Mouse (Mus musculus) ES-Bruce4 (cell line): ENCODE measurements at regions not wholly inside any gene's neighbourhood (a gene's known extent, or its start where the extent isn't known, plus 50 kb on each side); places are given as distances from the start of the nearest gene placed in this dataset.

Source experiments
- H3K27ac ChIP-seq: 2 replicates; pipeline ENCODE4 v1.5.1; 2012; ENCODE audit warnings: low read length, inconsistent platforms; ENCODE audit not compliant: insufficient read depth
- H3K27me3 ChIP-seq: 2 replicates; pipeline ENCODE4 v1.6.1; 2012; ENCODE audit warnings: mild to moderate bottlenecking, low read length, inconsistent platforms; ENCODE audit not compliant: control insufficient read depth, poor library complexity, insufficient read depth, severe bottlenecking
- H3K36me3 ChIP-seq: 2 replicates; pipeline ENCODE4 v1.6.1; 2012; ENCODE audit warnings: inconsistent platforms, mild to moderate bottlenecking, low read length, moderate library complexity; ENCODE audit not compliant: control insufficient read depth, poor library complexity, insufficient read depth, severe bottlenecking
- H3K4me1 ChIP-seq: one replicate; pipeline ENCODE4 v1.8.1; 2011; ENCODE audit warnings: low read length; ENCODE audit not compliant: control insufficient read depth, insufficient read depth
- H3K4me3 ChIP-seq: 2 replicates; pipeline ENCODE4 v1.5.1; 2011; ENCODE audit warnings: low read depth, mild to moderate bottlenecking, low read length
- H3K9ac ChIP-seq: 2 replicates; pipeline ENCODE4 v1.6.1; 2012; ENCODE audit warnings: low read depth, mild to moderate bottlenecking, inconsistent platforms; ENCODE audit not compliant: poor library complexity, severe bottlenecking
- H3K9me3 ChIP-seq: replicated peaks from 2 replicates; pipeline ENCODE4 v1.6.1; 2012; ENCODE audit warnings: mild to moderate bottlenecking, low read length, inconsistent platforms; ENCODE audit not compliant: control insufficient read depth, poor library complexity, insufficient read depth, severe bottlenecking
- CTCF ChIP-seq: IDR thresholded peaks from one replicate; pipeline ENCODE4 v1.8.1; 2011; ENCODE audit warnings: low read depth, low read length
- EP300 ChIP-seq: IDR thresholded peaks from 2 replicates; pipeline ENCODE4 v1.6.1; 2011; ENCODE audit warnings: low read depth, low read length; ENCODE audit not compliant: insufficient read depth
- POLR2A ChIP-seq: IDR thresholded peaks from one replicate; pipeline ENCODE4 v1.8.1; 2011; ENCODE audit warnings: low read length; ENCODE audit not compliant: insufficient read depth

- Histone ChIP-seq H3K36me3 (no peaks in the 10 kb centered on the region), H3K27ac (no peak overlapping the region), H3K9me3 (no peaks in the 10 kb centered on the region), H3K4me1 (no peaks in the 10 kb centered on the region), H3K4me3 (no peak overlapping the region), H3K27me3 (no peaks in the 10 kb centered on the region), H3K9ac (no peak overlapping the region)
- TF ChIP-seq CTCF: no peak
- no peak for TF ChIP-seq EP300
- no peak for TF ChIP-seq POLR2A
Measured at GRCm38 (mm10) chr12:39256605-39257004, 477.4 kb downstream of the Etv1 start.

GRCm38 (mm10) chr12:39257571-39257970, 478.4 kb downstream of the Etv1 start:
- H3K36me3 ChIP-seq: no peaks in the 10 kb centered on the region
- no peaks in the 10 kb centered on the region for H3K4me1 ChIP-seq
- H3K9me3 ChIP-seq: no peaks in the 10 kb centered on the region
- H3K9ac ChIP-seq: no peak overlapping the region
- H3K4me3 ChIP-seq: no peak overlapping the region
- H3K27me3 ChIP-seq: no peaks in the 10 kb centered on the region
- TF ChIP-seq POLR2A (no peak), CTCF (no peak), EP300 (no peak)
- H3K27ac ChIP-seq: no peak overlapping the region

- Histone ChIP-seq H3K27ac (no peak overlapping the region), H3K9me3 (no peaks in the 10 kb centered on the region), H3K27me3 (no peaks in the 10 kb centered on the region), H3K4me3 (no peak overlapping the region), H3K4me1 (no peaks in the 10 kb centered on the region), H3K9ac (no peak overlapping the region), H3K36me3 (no peaks in the 10 kb centered on the region)
- TF ChIP-seq CTCF (no peak), POLR2A (no peak), EP300 (no peak)
Measured at GRCm38 (mm10) chr12:39289676-39290075, 510.5 kb downstream of the Etv1 start.

- no peaks in the 10 kb centered on the region for H3K36me3 ChIP-seq
- no peak overlapping the region for H3K9ac ChIP-seq
- H3K27me3 ChIP-seq: no peaks in the 10 kb centered on the region
- no peak overlapping the region for H3K4me3 ChIP-seq
- TF ChIP-seq POLR2A (no peak), EP300 (no peak), CTCF (no peak)
- no peaks in the 10 kb centered on the region for H3K9me3 ChIP-seq
- no peaks in the 10 kb centered on the region for H3K4me1 ChIP-seq
- no peak overlapping the region for H3K27ac ChIP-seq
Measured at GRCm38 (mm10) chr12:39301351-39302212, 522.4 kb downstream of the Etv1 start.

GRCm38 (mm10) chr12:39302213-39302591, 523.0 kb downstream of the Etv1 start:
- Histone ChIP-seq H3K4me1 (no peaks in the 10 kb centered on the region), H3K36me3 (no peaks in the 10 kb centered on the region), H3K27me3 (no peaks in the 10 kb centered on the region), H3K9ac (no peak overlapping the region), H3K27ac (no peak overlapping the region), H3K4me3 (no peak overlapping the region), H3K9me3 (no peaks in the 10 kb centered on the region)
- TF ChIP-seq EP300: no peak
- TF ChIP-seq POLR2A: no peak
- no peak for TF ChIP-seq CTCF

GRCm38 (mm10) chr12:39307746-39308145, 528.6 kb downstream of the Etv1 start:
- Histone ChIP-seq H3K27ac (no peak overlapping the region), H3K4me1 (no peaks in the 10 kb centered on the region), H3K9ac (no peak overlapping the region), H3K9me3 (no peaks in the 10 kb centered on the region), H3K27me3 (no peaks in the 10 kb centered on the region), H3K4me3 (no peak overlapping the region), H3K36me3 (no peaks in the 10 kb centered on the region)
- no peak for TF ChIP-seq EP300
- TF ChIP-seq CTCF: no peak
